Mouse (Mus musculus): ENCODE data around the gene G3bp2. TPM values are rescaled to one million over a fixed set of nuclear protein-coding genes. Genes with fewer than 3 reads are reported as not detected.

G3bp2 gene
- polyA plus RNA-seq, 1 experiment from 2014 or later: 151 TPM

GRCm38 (mm10) chr5:92101601-92102000, 18.1 kb upstream of the G3bp2 start:
- no peak for ATAC-seq (ENCODE audit: insufficient number of reproducible peaks, insufficient read depth, low FRiP score, low read depth)

GRCm38 (mm10) chr5:92098351-92099109, 15.0 kb upstream of the G3bp2 start:
- WGBS: 67% methylated on average over 13 of the region's 13 CpGs
- ATAC-seq (ENCODE audit: insufficient number of reproducible peaks, insufficient read depth, low FRiP score, low read depth): no peak
- Histone ChIP-seq H3K4me3 (ENCODE audit: control insufficient read depth in 1 of 2, insufficient read depth in 1 of 2, low read depth in 1 of 2, low read length in 2 of 2) (no peak overlapping the region), H3K4me2 (ENCODE audit: low read length) (no peak overlapping the region), H3K27me3 (ENCODE audit: control insufficient read depth, insufficient read depth, low read length) (no peaks in the 10 kb centered on the region), H3K9me3 (ENCODE audit: control insufficient read depth, low read length) (no peaks in the 10 kb centered on the region), H3K9ac (ENCODE audit: low read length) (no peak overlapping the region), H3K27ac (replicated peaks in 1 of 2; ENCODE audit: control insufficient read depth in 1 of 2, insufficient read depth in 1 of 2, low read depth in 2 of 2, low read length in 2 of 2) (no peak overlapping the region), H3K4me1 (ENCODE audit: control insufficient read depth in 2 of 2, insufficient read depth in 2 of 2, low read length in 2 of 2) (peaks cover 9 to 10% of the 10 kb centered on the region in 2 experiments), H3K36me3 (ENCODE audit: control insufficient read depth, insufficient read depth, low read length) (no peaks in the 10 kb centered on the region)

More at GRCm38 (mm10) chr5:92101601-92102000, 18.1 kb upstream of the G3bp2 start:
- no peaks in the 10 kb centered on the region for H3K27me3 ChIP-seq (ENCODE audit: control insufficient read depth, insufficient read depth, low read length)
- no peak overlapping the region for H3K9ac ChIP-seq (ENCODE audit: low read length)
- peaks cover 16 to 18% of the 10 kb centered on the region in 2 experiments for H3K4me1 ChIP-seq (ENCODE audit: control insufficient read depth in 2 of 2, insufficient read depth in 2 of 2, low read length in 2 of 2)
- H3K36me3 ChIP-seq (ENCODE audit: control insufficient read depth, insufficient read depth, low read length): no peaks in the 10 kb centered on the region
- H3K9me3 ChIP-seq (ENCODE audit: control insufficient read depth, low read length): no peaks in the 10 kb centered on the region
- WGBS: 71% methylated on average over 8 of the region's 8 CpGs
- no peak overlapping the region for H3K4me3 ChIP-seq (ENCODE audit: control insufficient read depth in 1 of 2, insufficient read depth in 1 of 2, low read depth in 1 of 2, low read length in 2 of 2)
- no peak overlapping the region for H3K4me2 ChIP-seq (ENCODE audit: low read length)
- no peak overlapping the region for H3K27ac ChIP-seq (replicated peaks in 1 of 2; ENCODE audit: control insufficient read depth in 1 of 2, insufficient read depth in 1 of 2, low read depth in 2 of 2, low read length in 2 of 2)

GRCm38 (mm10) chr5:92097779-92098178, 14.3 kb upstream of the G3bp2 start:
- Histone ChIP-seq H3K9me3 (ENCODE audit: control insufficient read depth, low read length) (no peaks in the 10 kb centered on the region), H3K9ac (ENCODE audit: low read length) (no peak overlapping the region), H3K27me3 (ENCODE audit: control insufficient read depth, insufficient read depth, low read length) (no peaks in the 10 kb centered on the region), H3K4me2 (ENCODE audit: low read length) (no peak overlapping the region), H3K4me3 (ENCODE audit: control insufficient read depth in 1 of 2, insufficient read depth in 1 of 2, low read depth in 1 of 2, low read length in 2 of 2) (no peak overlapping the region), H3K36me3 (ENCODE audit: control insufficient read depth, insufficient read depth, low read length) (no peaks in the 10 kb centered on the region), H3K4me1 (ENCODE audit: control insufficient read depth in 2 of 2, insufficient read depth in 2 of 2, low read length in 2 of 2) (peaks cover 2 to 3% of the 10 kb centered on the region in 2 experiments; a peak in 3 of 4 replicates), H3K27ac (replicated peaks in 1 of 2; ENCODE audit: control insufficient read depth in 1 of 2, insufficient read depth in 1 of 2, low read depth in 2 of 2, low read length in 2 of 2) (no peak overlapping the region)
- 89% methylated on average over 4 of the region's 4 CpGs for WGBS
- no peak for ATAC-seq (ENCODE audit: insufficient number of reproducible peaks, insufficient read depth, low FRiP score, low read depth)

GRCm38 (mm10) chr5:92096786-92097185, 13.3 kb upstream of the G3bp2 start:
- ATAC-seq (ENCODE audit: insufficient number of reproducible peaks, insufficient read depth, low FRiP score, low read depth): no peak
- no peak overlapping the region for H3K27ac ChIP-seq (replicated peaks in 1 of 2; ENCODE audit: control insufficient read depth in 1 of 2, insufficient read depth in 1 of 2, low read depth in 2 of 2, low read length in 2 of 2)
- no peak overlapping the region for H3K4me3 ChIP-seq (ENCODE audit: control insufficient read depth in 1 of 2, insufficient read depth in 1 of 2, low read depth in 1 of 2, low read length in 2 of 2)
- 93% methylated on average over 6 of the region's 6 CpGs for WGBS
- no peaks in the 10 kb centered on the region for H3K36me3 ChIP-seq (ENCODE audit: control insufficient read depth, insufficient read depth, low read length)
- no peak overlapping the region for H3K9ac ChIP-seq (ENCODE audit: low read length)
- H3K4me1 ChIP-seq (ENCODE audit: control insufficient read depth in 2 of 2, insufficient read depth in 2 of 2, low read length in 2 of 2): no peaks in the 10 kb centered on the region; a peak in 1 of 4 replicates
- no peaks in the 10 kb centered on the region for H3K9me3 ChIP-seq (ENCODE audit: control insufficient read depth, low read length)
- no peaks in the 10 kb centered on the region for H3K27me3 ChIP-seq (ENCODE audit: control insufficient read depth, insufficient read depth, low read length)
- no peak overlapping the region for H3K4me2 ChIP-seq (ENCODE audit: low read length)

GRCm38 (mm10) chr5:92094062-92094415, 10.5 kb upstream of the G3bp2 start:
- Histone ChIP-seq H3K36me3 (ENCODE audit: control insufficient read depth, insufficient read depth, low read length) (no peaks in the 10 kb centered on the region), H3K4me1 (ENCODE audit: control insufficient read depth in 2 of 2, insufficient read depth in 2 of 2, low read length in 2 of 2) (no peaks in the 10 kb centered on the region; a peak in 1 of 4 replicates), H3K9ac (ENCODE audit: low read length) (no peak overlapping the region), H3K4me2 (ENCODE audit: low read length) (no peak overlapping the region), H3K9me3 (ENCODE audit: control insufficient read depth, low read length) (no peaks in the 10 kb centered on the region), H3K27me3 (ENCODE audit: control insufficient read depth, insufficient read depth, low read length) (no peaks in the 10 kb centered on the region), H3K27ac (replicated peaks in 1 of 2; ENCODE audit: control insufficient read depth in 1 of 2, insufficient read depth in 1 of 2, low read depth in 2 of 2, low read length in 2 of 2) (no peak overlapping the region), H3K4me3 (ENCODE audit: control insufficient read depth in 1 of 2, insufficient read depth in 1 of 2, low read depth in 1 of 2, low read length in 2 of 2) (no peak overlapping the region)
- ATAC-seq (ENCODE audit: insufficient number of reproducible peaks, insufficient read depth, low FRiP score, low read depth): no peak
- WGBS: 82% methylated on average over 3 of the region's 3 CpGs

- Histone ChIP-seq H3K4me1 (ENCODE audit: control insufficient read depth in 2 of 2, insufficient read depth in 2 of 2, low read length in 2 of 2) (no peaks in the 10 kb centered on the region; a peak in 1 of 4 replicates), H3K4me2 (ENCODE audit: low read length) (no peak overlapping the region), H3K27me3 (ENCODE audit: control insufficient read depth, insufficient read depth, low read length) (no peaks in the 10 kb centered on the region), H3K27ac (replicated peaks in 1 of 2; ENCODE audit: control insufficient read depth in 1 of 2, insufficient read depth in 1 of 2, low read depth in 2 of 2, low read length in 2 of 2) (no peak overlapping the region), H3K9me3 (ENCODE audit: control insufficient read depth, low read length) (no peaks in the 10 kb centered on the region), H3K36me3 (ENCODE audit: control insufficient read depth, insufficient read depth, low read length) (no peaks in the 10 kb centered on the region), H3K9ac (ENCODE audit: low read length) (no peak overlapping the region), H3K4me3 (ENCODE audit: control insufficient read depth in 1 of 2, insufficient read depth in 1 of 2, low read depth in 1 of 2, low read length in 2 of 2) (no peak overlapping the region)
- WGBS: 71% methylated on average over 15 of the region's 15 CpGs
- ATAC-seq (ENCODE audit: insufficient number of reproducible peaks, insufficient read depth, low FRiP score, low read depth): no peak
Observed at GRCm38 (mm10) chr5:92093263-92094061, 9.9 kb upstream of the G3bp2 start.

- Histone ChIP-seq H3K4me3 (ENCODE audit: control insufficient read depth in 1 of 2, insufficient read depth in 1 of 2, low read depth in 1 of 2, low read length in 2 of 2) (no peak overlapping the region), H3K27ac (replicated peaks in 1 of 2; ENCODE audit: control insufficient read depth in 1 of 2, insufficient read depth in 1 of 2, low read depth in 2 of 2, low read length in 2 of 2) (no peak overlapping the region), H3K9me3 (ENCODE audit: control insufficient read depth, low read length) (no peaks in the 10 kb centered on the region; the same call in 1 of the 2 replicates), H3K4me2 (ENCODE audit: low read length) (no peak overlapping the region), H3K4me1 (ENCODE audit: control insufficient read depth in 2 of 2, insufficient read depth in 2 of 2, low read length in 2 of 2) (0 out of 4 replicates have a peak, but pooled peaks cover 0 to 3% of the 10 kb centered on the region in 2 experiments), H3K27me3 (ENCODE audit: control insufficient read depth, insufficient read depth, low read length) (no peaks in the 10 kb centered on the region), H3K9ac (ENCODE audit: low read length) (no peak overlapping the region), H3K36me3 (ENCODE audit: control insufficient read depth, insufficient read depth, low read length) (no peaks in the 10 kb centered on the region)
- no peak for ATAC-seq (ENCODE audit: insufficient number of reproducible peaks, insufficient read depth, low FRiP score, low read depth)
- 91% methylated on average over 4 of the region's 4 CpGs for WGBS
Observed at GRCm38 (mm10) chr5:92087469-92087868, 4.0 kb upstream of the G3bp2 start.
